Mouse (Mus musculus) ES-E14 (cell line): Measurements from ENCODE around the gene Itga11. TPM values are rescaled to one million over a fixed set of nuclear protein-coding genes. Genes with fewer than 3 reads are reported as not detected.

Experiments
- DNase-seq: peaks from one replicate; pipeline ENCODE4 v3.0.0-alpha.2; 2013; ENCODE audit warnings: low read depth, low spot score
- H3K27ac ChIP-seq: 2 replicates; pipeline ENCODE4 v1.5.1; 2012; ENCODE audit warnings: low read depth, mild to moderate bottlenecking, low read length, moderate library complexity, mixed read lengths; ENCODE audit not compliant: poor library complexity, insufficient read depth, severe bottlenecking
- H3K36me3 ChIP-seq: 2 replicates; pipeline ENCODE4 v1.6.1; 2012; ENCODE audit warnings: mild to moderate bottlenecking, low read length, moderate library complexity, mixed read lengths; ENCODE audit not compliant: control insufficient read depth, poor library complexity, insufficient read depth, severe bottlenecking
- H3K4me1 ChIP-seq, 2 experiments: fragments of 150-350 bp in 1 of 2; sonication (generic) in 1 of 2; 2 replicates each; pipeline ENCODE4 v1.6.1; 2012; ENCODE audit warnings: low read length in 2 of 2, mild to moderate bottlenecking in 1 of 2, mixed read lengths in 1 of 2; ENCODE audit not compliant: control insufficient read depth in 2 of 2, insufficient read depth in 2 of 2, poor library complexity in 1 of 2
- H3K4me3 ChIP-seq, 2 experiments: fragments of 150-350 bp in 1 of 2; sonication (generic) in 1 of 2; 2 replicates each; pipeline ENCODE4 v1.5.1; 2012; ENCODE audit warnings: low read length in 2 of 2, low read depth in 1 of 2, mild to moderate bottlenecking in 1 of 2, mixed read lengths in 1 of 2; ENCODE audit not compliant: insufficient read depth in 1 of 2, poor library complexity in 1 of 2, severe bottlenecking in 1 of 2
- H3K9ac ChIP-seq: 2 replicates; pipeline ENCODE4 v1.6.1; 2012; ENCODE audit warnings: low read depth, mild to moderate bottlenecking, low read length, mixed read lengths; ENCODE audit not compliant: poor library complexity, insufficient read depth, severe bottlenecking
- H3K9me3 ChIP-seq: fragments of 150-350 bp; sonication (generic); 2 replicates; pipeline ENCODE4 v1.6.1; 2012; ENCODE audit warnings: low read depth, mild to moderate bottlenecking, low read length; ENCODE audit not compliant: control insufficient read depth, insufficient read depth
- CHD2 ChIP-seq: IDR thresholded peaks from 2 replicates; pipeline ENCODE4 v1.6.1; 2014; ENCODE audit warnings: mild to moderate bottlenecking, low read depth, low read length, inconsistent platforms
- HCFC1 ChIP-seq: IDR thresholded peaks from 2 replicates; pipeline ENCODE4 v1.6.1; 2012; ENCODE audit warnings: low read length, inconsistent platforms, borderline replicate concordance; ENCODE audit not compliant: insufficient read depth
- MAFK ChIP-seq: IDR thresholded peaks from 2 replicates; pipeline ENCODE4 v1.6.1; 2014; ENCODE audit warnings: mild to moderate bottlenecking, low read depth, low read length, inconsistent platforms; ENCODE audit not compliant: insufficient read depth
- ZC3H11A ChIP-seq: IDR thresholded peaks from 2 replicates; pipeline ENCODE4 v1.6.1; 2012; ENCODE audit warnings: low read depth, mild to moderate bottlenecking, inconsistent platforms, low read length, borderline replicate concordance
- ZNF384 ChIP-seq: IDR thresholded peaks from 2 replicates; pipeline ENCODE4 v1.6.1; 2012; ENCODE audit warnings: low read depth, low read length, inconsistent platforms
- in situ Hi-C, 2 experiments: fragments of 600-800 bp; cut with MboI; formaldehyde crosslinking; loops; one replicate each; pipeline ENCODE4 v1.15.1; 2025; ENCODE audit warnings: low sequenced_read_pairs in 2 of 2, inconsistent platforms in 1 of 2; ENCODE audit not compliant: unreplicated experiment in 2 of 2
- total RNA-seq: library from RNA; depleted of rRNA; stranded (reverse); fragments of 300-350 nt; gene quantifications from 2 replicates; pipeline ENCODE4 v1.2.3, GENCODE M21; 2012

Gene Itga11
- total RNA-seq, 1 experiment: 1.3 TPM

DNA sequence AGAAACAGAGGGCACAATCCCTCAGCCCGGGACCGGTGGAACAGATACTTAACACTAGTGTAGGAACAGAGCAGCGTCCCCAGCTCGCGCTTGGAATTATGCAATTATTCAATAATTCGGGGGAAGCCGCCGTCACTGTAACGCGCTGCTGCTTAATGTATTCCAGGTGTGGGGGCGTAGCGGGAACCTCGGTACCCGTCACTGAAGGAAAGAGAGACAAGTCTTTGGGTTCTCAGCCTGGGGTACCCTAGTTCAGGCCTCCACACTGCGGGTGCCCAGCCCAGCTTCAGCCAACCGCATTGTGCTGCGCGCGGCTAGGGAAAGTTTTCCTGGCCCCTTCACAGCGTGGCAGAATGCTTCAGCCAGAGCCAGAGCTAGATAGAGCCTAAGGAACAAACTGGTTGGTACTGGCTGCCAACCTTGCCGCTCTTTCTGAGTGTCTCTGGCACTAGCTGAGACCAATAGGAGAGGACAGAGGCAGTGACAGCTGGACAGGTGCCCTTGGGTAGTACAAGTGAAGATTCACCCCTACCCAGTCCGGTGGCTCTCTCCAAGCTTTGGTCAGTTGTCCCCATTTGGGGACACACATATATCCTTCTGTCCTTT lies 1.0 kb downstream of the Itga11 start:
- no peak for TF ChIP-seq ZC3H11A
- TF ChIP-seq CHD2: no peak
- no peak for TF ChIP-seq MAFK
- no peak for TF ChIP-seq HCFC1
- TF ChIP-seq ZNF384: no peak
- 0 out of 4 replicates have a peak, but pooled peaks cover 0 to 2% of the 10 kb centered on the region in 2 experiments for H3K4me1 ChIP-seq
- H3K36me3 ChIP-seq: no peaks in the 10 kb centered on the region
- no peak overlapping the region for H3K9ac ChIP-seq
- no peak for DNase-seq
- no peak overlapping the region for H3K27ac ChIP-seq
- H3K4me3 ChIP-seq: peak overlapping the region; percentile 46 to 50; a peak in 2 of 4 replicates
- in situ Hi-C loops: no loop called here
- no peaks in the 10 kb centered on the region for H3K9me3 ChIP-seq

DNA sequence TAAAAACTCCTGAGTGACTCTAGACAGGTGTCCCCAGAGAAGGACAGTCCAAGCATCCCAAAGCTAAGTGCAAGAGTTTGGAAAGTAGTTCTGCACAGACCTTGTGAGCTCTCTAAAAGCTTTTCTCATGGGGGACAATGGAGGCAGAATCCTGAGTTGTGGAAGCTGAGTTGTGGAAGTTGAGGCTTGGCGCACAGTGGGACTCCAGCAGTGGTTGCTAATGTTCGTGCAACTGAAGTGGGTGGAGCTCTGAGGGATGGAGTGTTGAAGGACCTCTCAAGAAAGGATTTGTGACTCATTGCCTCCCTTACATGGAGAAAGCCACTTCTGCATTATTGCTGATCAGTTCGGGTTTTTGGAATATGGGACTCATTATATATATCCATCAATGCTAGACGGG lies 1.8 kb downstream of the Itga11 start:
- TF ChIP-seq ZC3H11A: no peak
- TF ChIP-seq HCFC1: no peak
- TF ChIP-seq MAFK: no peak
- in situ Hi-C loops: no loop called here
- H3K9me3 ChIP-seq: no peaks in the 10 kb centered on the region
- H3K36me3 ChIP-seq: no peaks in the 10 kb centered on the region
- H3K4me1 ChIP-seq: 0 out of 4 replicates have a peak, but pooled peaks cover 0 to 2% of the 10 kb centered on the region in 2 experiments
- H3K9ac ChIP-seq: no peak overlapping the region
- no peak for DNase-seq
- H3K27ac ChIP-seq: no peak overlapping the region
- H3K4me3 ChIP-seq: no peak overlapping the region

DNA sequence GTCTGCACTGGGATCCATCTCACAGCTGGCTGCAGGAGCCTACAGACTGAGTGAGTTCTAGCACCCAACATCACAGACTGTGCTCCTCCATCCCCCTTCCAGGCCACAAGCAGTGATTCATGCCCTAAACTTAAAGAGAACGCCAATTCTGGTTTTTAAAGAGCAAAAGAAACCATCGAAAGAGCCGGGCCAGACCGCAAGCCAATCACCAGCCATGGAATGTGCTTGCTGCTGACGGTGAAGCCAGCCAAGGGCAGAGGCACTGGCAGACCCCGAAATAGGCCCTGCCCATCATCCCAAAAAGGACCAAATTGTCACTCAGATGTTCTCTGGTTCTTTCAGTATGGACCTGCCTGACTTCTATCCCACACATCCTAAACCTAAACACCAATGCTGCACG lies 6.7 kb downstream of the Itga11 start:
- in situ Hi-C loops: no loop called here
- DNase-seq: no peak
- H3K27ac ChIP-seq: no peak overlapping the region

DNA sequence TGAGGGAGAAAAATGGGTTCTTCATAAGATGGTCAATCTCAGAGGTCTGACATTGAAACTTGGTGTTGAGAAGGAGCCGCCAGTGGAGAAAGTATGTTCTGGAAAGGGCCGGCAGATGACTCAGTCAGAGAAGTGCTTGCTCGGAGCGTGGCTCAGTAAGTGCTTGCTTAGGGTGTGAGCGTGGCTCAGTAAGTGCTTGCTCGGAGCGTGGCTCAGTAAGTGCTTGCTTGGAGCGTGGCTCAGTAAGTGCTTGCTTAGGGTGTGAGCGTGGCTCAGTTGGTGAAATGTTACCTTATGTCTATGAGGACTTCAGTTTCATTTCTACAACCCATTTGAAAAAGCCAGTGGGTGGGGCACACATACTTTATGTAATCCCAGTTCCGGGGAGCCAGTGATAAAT lies 12.1 kb downstream of the Itga11 start:
- H3K9ac ChIP-seq: no peak overlapping the region
- TF ChIP-seq CHD2: no peak
- no peaks in the 10 kb centered on the region for H3K36me3 ChIP-seq
- no peak overlapping the region for H3K4me3 ChIP-seq
- DNase-seq: no peak
- no peak overlapping the region for H3K27ac ChIP-seq
- peaks cover 0 to 4% of the 10 kb centered on the region in 2 experiments; a peak in 1 of 4 replicates for H3K4me1 ChIP-seq
- in situ Hi-C loops: no loop called here
- no peaks in the 10 kb centered on the region for H3K9me3 ChIP-seq

More for the DNA sequence above, 6.7 kb downstream of the Itga11 start:
- Histone ChIP-seq H3K36me3 (no peaks in the 10 kb centered on the region), H3K9me3 (no peaks in the 10 kb centered on the region), H3K4me3 (no peak overlapping the region), H3K4me1 (no peaks in the 10 kb centered on the region), H3K9ac (no peak overlapping the region)
- no peak for TF ChIP-seq HCFC1

DNA sequence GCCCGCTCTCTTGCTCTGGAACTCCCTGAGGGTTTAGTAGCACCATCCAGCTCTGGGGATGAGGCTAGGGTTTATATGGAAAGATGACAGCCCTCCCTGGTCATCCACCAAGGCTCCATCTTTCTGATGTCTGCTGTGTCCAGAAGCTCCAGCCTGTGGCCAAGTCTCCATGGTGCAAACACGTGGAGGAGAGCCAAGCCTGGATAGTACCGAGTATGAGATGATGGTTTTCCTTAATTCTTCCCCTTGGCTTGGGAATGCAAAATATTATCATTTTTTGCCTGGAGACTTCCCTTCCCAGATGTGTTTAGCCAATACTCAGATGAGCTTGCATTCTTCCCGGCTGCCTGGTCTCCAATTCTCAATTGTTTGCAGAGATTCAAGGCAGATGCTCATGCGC lies 16.4 kb downstream of the Itga11 start:
- Histone ChIP-seq H3K4me3 (no peak overlapping the region), H3K9ac (no peak overlapping the region), H3K27ac (no peak overlapping the region), H3K4me1 (peaks cover 0 to 4% of the 10 kb centered on the region in 2 experiments; a peak in 1 of 4 replicates), H3K9me3 (no peaks in the 10 kb centered on the region), H3K36me3 (no peaks in the 10 kb centered on the region)
- DNase-seq: no peak
- in situ Hi-C loops: no loop called here
- TF ChIP-seq MAFK: no peak
- no peak for TF ChIP-seq CHD2
- no peak for TF ChIP-seq HCFC1
- no peak for TF ChIP-seq ZNF384
- no peak for TF ChIP-seq ZC3H11A
